Mouse (Mus musculus): ENCODE data around the gene Armh3.
A peak's percentile ranks its signal among the peaks of the same experiment; 100 is the strongest.

The Armh3 gene

GRCm38 (mm10) chr19:45789888-45790874 lies 208.1 kb downstream of the Armh3 start:
- DNase-seq (ENCODE audit: low read depth, low spot score) = peak; percentile 66

- DNase-seq (ENCODE audit: low read depth, low spot score) = no peak
These were observed 208.9 kb downstream of the Armh3 start for GRCm38 (mm10) chr19:45789365-45789764.

GRCm38 (mm10) chr19:45788337-45788736 lies 210.0 kb downstream of the Armh3 start:
- no peak for DNase-seq (ENCODE audit: low read depth, low spot score)

GRCm38 (mm10) chr19:45787450-45787849 lies 210.8 kb downstream of the Armh3 start:
- DNase-seq (ENCODE audit: low read depth, low spot score) = no peak

- DNase-seq (ENCODE audit: low read depth, low spot score) = no peak
These were observed 212.8 kb downstream of the Armh3 start for GRCm38 (mm10) chr19:45785470-45785869.

GRCm38 (mm10) chr19:45783933-45784576 lies 214.2 kb downstream of the Armh3 start:
- DNase-seq (ENCODE audit: low read depth, low spot score) = no peak

GRCm38 (mm10) chr19:45783181-45783932 lies 214.9 kb downstream of the Armh3 start, which contains the start of gene Mgea5:
Gene Mgea5 (minus strand): TSS chr19:45783837.
- DNase-seq (ENCODE audit: low read depth, low spot score) = peak; percentile 99

- DNase-seq (ENCODE audit: low read depth, low spot score) = peak; percentile 69
These were observed 215.8 kb downstream of the Armh3 start for GRCm38 (mm10) chr19:45782315-45783001.

- DNase-seq (ENCODE audit: low read depth, low spot score) = no peak
These were observed 216.6 kb downstream of the Armh3 start for GRCm38 (mm10) chr19:45781676-45782075.

- no peak for DNase-seq (ENCODE audit: low read depth, low spot score)
These were observed 217.9 kb downstream of the Armh3 start for GRCm38 (mm10) chr19:45780350-45780915.

- no peak for DNase-seq (ENCODE audit: low read depth, low spot score)
These were observed 222.8 kb downstream of the Armh3 start for GRCm38 (mm10) chr19:45775486-45775885.

- DNase-seq (ENCODE audit: low read depth, low spot score) = no peak
These were observed 226.8 kb downstream of the Armh3 start for GRCm38 (mm10) chr19:45771501-45771900.
